Mouse (Mus musculus) olfactory bulb, adult 2 months (tissue): Measurements from ENCODE around the gene Vars. TPM values are rescaled to one million over a fixed set of nuclear protein-coding genes. Genes with fewer than 3 reads are reported as not detected.

Source experiments
- H3K27ac ChIP-seq: fragments of 200-500 bp; 2 replicates; pipeline ENCODE4 v1.5.1; 2012; ENCODE audit warnings: low read depth, low read length; ENCODE audit not compliant: insufficient read depth
- H3K4me1 ChIP-seq: fragments of 200-500 bp; 2 replicates; pipeline ENCODE4 v1.6.1; 2012; ENCODE audit warnings: low read length; ENCODE audit not compliant: control insufficient read depth, insufficient read depth
- H3K4me3 ChIP-seq: fragments of 200-500 bp; 2 replicates; pipeline ENCODE4 v1.5.1; 2012; ENCODE audit warnings: mild to moderate bottlenecking, low read depth, low read length, moderate library complexity; ENCODE audit not compliant: insufficient read depth
- CTCF ChIP-seq: fragments of 200-500 bp; IDR thresholded peaks from 2 replicates; pipeline ENCODE4 v1.5.1; 2012; ENCODE audit warnings: low read depth, mild to moderate bottlenecking, low read length, moderate library complexity; ENCODE audit not compliant: insufficient read depth
- POLR2A ChIP-seq: fragments of 200-500 bp; IDR thresholded peaks from 2 replicates; pipeline ENCODE4 v1.6.1; 2012; ENCODE audit warnings: mild to moderate bottlenecking, low read depth, low read length, moderate library complexity; ENCODE audit not compliant: insufficient read depth
- WGBS: fragments of 180-500 bp; shearing (Covaris S2); methylation state at CpG from one replicate; pipeline ENCODE4 v1.1.7; 2018; 5-methylcytosine and 5-hydroxymethylcytosine counted together
- polyA plus RNA-seq: library from polyadenylated mRNA; stranded (reverse); fragments of >200 nt; gene quantifications from 2 replicates; pipeline ENCODE4 v1.2.4, GENCODE M21; 2012; ENCODE audit warnings: low replicate concordance; ENCODE audit not compliant: missing spikeins, insufficient read depth, insufficient read length

The Vars gene
- polyA plus RNA-seq, 1 experiment = not detected

DNA sequence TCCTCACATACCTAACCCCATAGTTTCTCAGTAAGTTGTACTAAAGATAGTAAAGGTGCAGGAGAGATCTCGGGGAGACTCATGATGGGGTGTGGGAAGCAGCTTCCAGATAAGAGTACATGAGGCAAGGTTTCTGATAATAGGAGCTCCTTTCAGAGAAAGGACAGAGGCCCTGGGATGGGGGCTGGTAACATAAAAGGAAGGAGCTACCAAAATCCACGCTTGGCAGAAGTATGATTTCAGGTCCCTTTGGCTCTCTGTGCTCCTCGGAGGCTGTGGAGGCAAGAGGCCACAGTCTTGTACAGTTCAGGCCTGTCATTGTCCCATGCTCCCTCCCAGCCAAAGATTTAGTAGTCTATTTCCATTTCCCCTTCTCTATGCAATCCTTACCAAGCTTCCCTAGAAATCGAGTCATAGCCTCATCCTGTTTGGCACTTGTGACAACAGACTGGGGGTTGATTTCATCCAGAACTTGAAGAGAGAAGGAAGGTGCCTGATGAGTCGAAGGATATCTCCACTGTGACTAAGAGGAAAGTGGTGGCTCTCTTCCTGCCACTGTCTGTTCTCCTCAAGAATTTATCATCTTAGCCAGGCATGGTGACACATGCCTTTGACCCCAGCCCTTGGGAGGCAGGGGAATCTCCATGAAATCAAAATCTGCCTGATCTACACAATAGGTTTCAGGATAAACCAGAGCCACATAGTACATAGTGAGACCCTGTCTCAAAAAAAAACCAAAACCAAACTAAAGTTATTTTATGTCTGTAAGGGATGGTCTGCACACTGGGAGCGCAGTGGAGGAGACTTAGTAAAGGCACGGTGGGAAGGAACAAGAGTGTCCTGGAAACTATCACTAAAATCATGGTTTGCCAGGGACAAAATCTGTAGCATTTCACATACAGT, 44.4 kb downstream of the Vars start:
- no peak overlapping the region for H3K4me3 ChIP-seq
- peaks cover 17% of the 10 kb centered on the region for H3K4me1 ChIP-seq
- TF ChIP-seq CTCF (no peak), POLR2A (no peak)
- WGBS = 89% methylated on average over 7 of the region's 7 CpGs
- no peak overlapping the region for H3K27ac ChIP-seq

DNA sequence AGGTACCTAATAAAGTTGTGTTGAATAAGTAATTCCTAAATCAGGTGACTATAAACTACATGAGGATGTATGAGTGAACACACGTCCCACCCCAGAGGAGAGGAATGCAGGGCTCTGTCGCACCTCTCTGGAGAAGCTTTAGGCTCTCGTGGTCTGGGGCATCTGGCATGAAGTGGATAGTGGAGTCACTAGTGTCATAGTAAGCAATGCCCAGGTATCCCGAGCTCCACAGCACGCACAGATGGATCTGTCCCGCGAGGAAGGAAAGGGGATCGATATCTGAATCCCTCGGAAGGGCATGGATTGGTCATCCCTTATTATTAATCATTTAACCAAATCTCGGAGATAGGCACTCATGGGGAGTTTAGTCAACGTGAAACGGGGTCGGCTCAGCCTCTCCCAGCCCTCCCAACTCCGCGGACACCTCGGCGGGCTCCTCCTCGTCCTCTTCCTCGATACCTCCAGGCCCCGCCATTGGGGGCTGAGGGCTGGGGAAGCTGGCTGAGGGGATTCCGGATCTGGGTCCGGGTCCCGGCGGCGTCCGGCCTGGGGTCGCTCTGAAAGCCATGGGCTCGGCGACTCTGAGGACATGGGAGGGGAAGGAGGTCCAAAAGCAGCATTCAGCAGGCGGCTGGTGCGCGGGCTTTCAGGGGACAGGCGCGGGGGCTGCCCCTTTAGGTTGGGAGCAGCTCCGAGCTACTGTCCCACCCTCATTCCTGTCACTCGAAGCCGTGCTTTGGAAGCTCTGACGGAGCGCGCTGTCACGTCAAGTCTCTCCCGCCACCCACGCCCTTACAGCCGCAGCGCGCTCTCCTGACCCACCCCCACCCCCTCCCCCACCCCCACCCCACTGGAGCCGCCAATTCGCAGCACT, 45.3 kb downstream of the Vars start:
- Histone ChIP-seq H3K27ac (no peak overlapping the region), H3K4me1 (peaks cover 23% of the 10 kb centered on the region), H3K4me3 (peak overlapping the region; percentile 73)
- 6% methylated on average over 48 of the region's 48 CpGs for WGBS
- TF ChIP-seq CTCF (no peak), POLR2A (no peak)

- peaks cover 31% of the 10 kb centered on the region for H3K4me1 ChIP-seq
- 2% methylated on average over 33 of the region's 33 CpGs for WGBS
- H3K4me3 ChIP-seq = peak within 1 kb of the TSS; percentile 73
- no peak within 1 kb of the TSS for H3K27ac ChIP-seq
- no peak for TF ChIP-seq CTCF
- no peak for TF ChIP-seq POLR2A
These were observed 46.1 kb downstream of the Vars start, which contains the start of gene Msh5 for GRCm38 (mm10) chr17:35046681-35047455. Gene Msh5 (minus strand): TSS chr17:35046745.

- TF ChIP-seq CTCF (no peak), POLR2A (no peak)
- H3K4me1 ChIP-seq = peaks cover 33% of the 10 kb centered on the region
- no peak overlapping the region for H3K27ac ChIP-seq
These were observed 46.9 kb downstream of the Vars start for GRCm38 (mm10) chr17:35047688-35048087.

DNA sequence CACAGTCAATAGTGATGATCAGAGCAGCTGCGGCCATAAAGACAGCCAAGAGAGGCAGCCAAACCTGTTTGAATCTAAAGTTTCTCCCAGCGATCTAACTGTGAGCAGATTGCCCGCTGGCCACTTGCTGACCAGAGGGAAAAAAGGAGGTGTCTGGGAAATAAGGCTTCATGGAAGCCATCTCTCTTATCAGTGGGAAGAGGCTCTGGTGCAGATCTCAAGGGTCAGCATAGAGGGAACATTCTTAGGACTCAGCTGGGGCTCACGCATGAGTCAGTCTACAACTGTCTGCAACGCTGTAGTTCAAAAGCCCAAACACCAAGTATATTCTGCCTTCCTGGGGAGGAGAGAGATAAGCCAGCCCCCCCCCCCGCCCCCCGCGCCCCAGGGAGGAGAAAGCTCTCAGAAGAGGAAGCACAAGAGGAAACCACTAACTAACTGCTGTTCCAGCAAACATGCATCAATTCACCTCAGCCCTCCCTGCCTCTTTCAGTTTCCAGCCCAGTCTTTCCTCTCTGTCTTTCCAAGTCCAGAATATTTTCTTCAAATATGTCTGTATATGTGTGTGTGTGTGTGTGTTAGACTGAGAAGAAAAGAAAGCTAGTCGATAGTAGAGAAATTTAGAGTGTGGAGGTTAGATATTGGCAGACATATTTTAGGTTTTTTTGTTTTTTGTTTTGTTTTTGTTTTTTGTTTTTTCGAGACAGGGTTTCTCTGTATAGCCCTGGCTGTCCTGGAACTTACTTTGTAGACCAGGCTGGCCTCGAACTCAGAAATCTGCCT, 47.6 kb downstream of the Vars start:
- H3K4me3 ChIP-seq = no peak overlapping the region
- WGBS = 51% methylated on average over 11 of the region's 11 CpGs
- H3K27ac ChIP-seq = no peak overlapping the region
- H3K4me1 ChIP-seq = peaks cover 33% of the 10 kb centered on the region
- TF ChIP-seq CTCF (no peak), POLR2A (no peak)

More at GRCm38 (mm10) chr17:35047688-35048087, 46.9 kb downstream of the Vars start:
- H3K4me3 ChIP-seq = no peak overlapping the region
- WGBS = 61% methylated on average over 1 of the region's 1 CpGs

DNA sequence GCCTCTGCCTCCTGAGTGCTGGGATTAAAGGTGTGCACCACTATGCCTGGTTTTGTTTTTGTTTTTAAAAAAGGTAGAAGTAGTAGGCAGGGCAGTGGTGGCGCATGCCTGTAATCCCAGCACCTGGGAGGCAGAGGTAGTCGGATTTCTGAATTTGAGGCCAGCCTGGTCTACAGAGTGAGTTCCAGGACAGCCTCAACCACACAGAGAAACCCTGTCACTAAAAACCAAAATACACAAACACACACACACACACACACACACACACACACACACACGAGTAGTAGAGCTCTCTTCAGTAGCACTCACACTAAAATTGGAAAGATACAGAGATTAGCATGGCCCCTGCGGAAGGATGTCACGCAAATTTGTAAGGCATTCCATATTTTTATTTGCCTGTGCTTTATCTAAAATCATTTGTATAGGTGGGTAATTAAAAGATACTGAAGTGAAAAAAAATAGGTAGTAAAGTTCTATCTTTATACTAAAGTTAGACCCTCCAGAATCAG, 48.2 kb downstream of the Vars start:
- Histone ChIP-seq H3K4me1 (peaks cover 33% of the 10 kb centered on the region), H3K4me3 (no peak overlapping the region), H3K27ac (no peak overlapping the region)
- no peak for TF ChIP-seq POLR2A
- no peak for TF ChIP-seq CTCF
- 84% methylated on average over 5 of the region's 5 CpGs for WGBS

DNA sequence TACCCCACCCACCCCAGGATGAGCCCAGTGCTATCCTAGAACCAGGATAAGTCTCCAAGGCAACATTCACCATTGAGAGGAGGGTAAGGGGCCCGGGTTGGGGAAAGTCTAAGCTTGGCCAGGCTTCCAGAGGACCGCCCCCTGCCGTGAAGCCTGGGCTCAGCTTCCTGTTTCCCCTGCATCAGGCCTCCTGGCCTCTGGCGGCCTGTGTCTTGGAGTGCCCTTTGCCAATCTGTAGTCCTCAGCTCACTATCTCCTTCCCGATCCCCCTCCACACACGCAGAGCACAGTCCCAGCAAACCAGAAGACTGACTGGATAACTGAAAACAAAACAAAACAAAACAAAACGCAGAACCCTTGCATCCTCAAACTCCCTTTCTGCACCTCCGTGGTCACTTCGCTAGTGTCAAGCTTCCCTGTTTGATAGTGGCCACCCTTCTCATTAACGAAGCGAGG, 48.8 kb downstream of the Vars start, which contains the start of gene Clic1:
Clic1 (plus strand) TSS at position 406 of the 456 bp plus-strand sequence.
- no peak for TF ChIP-seq POLR2A
- no peak for TF ChIP-seq CTCF
- 22% methylated on average over 11 of the region's 11 CpGs for WGBS
- Histone ChIP-seq H3K4me1 (peaks cover 33% of the 10 kb centered on the region), H3K4me3 (peak within 1 kb of the TSS; percentile 47), H3K27ac (peak within 1 kb of the TSS; percentile 47; the same call in 1 of the 2 replicates)
